Mouse (Mus musculus) adrenal gland, postnatal 4 days (tissue): ENCODE results near the gene Tbc1d13. TPM values are rescaled to one million over a fixed set of nuclear protein-coding genes. Genes with fewer than 3 reads are reported as not detected.
"Not testable (repeated sequence)": the region's sequence is repeated elsewhere in the genome, so short reads cannot be mapped to it uniquely, and the experiment has no call there.

ENCODE experiments used
- DNase-seq, 2 experiments: peaks; one replicate each; pipeline ENCODE4 v3.0.0; 2021 to 2022; ENCODE audit warnings: low spot score in 2 of 2, mixed read lengths in 2 of 2
- total RNA-seq, 2 experiments: library from RNA; stranded (reverse); gene quantifications; 2 replicates each; pipeline ENCODE4 v1.2.3; 2021

The Tbc1d13 gene
- total RNA-seq, 2 experiments from 2014 or later: 66.6 to 68.6 TPM

DNA sequence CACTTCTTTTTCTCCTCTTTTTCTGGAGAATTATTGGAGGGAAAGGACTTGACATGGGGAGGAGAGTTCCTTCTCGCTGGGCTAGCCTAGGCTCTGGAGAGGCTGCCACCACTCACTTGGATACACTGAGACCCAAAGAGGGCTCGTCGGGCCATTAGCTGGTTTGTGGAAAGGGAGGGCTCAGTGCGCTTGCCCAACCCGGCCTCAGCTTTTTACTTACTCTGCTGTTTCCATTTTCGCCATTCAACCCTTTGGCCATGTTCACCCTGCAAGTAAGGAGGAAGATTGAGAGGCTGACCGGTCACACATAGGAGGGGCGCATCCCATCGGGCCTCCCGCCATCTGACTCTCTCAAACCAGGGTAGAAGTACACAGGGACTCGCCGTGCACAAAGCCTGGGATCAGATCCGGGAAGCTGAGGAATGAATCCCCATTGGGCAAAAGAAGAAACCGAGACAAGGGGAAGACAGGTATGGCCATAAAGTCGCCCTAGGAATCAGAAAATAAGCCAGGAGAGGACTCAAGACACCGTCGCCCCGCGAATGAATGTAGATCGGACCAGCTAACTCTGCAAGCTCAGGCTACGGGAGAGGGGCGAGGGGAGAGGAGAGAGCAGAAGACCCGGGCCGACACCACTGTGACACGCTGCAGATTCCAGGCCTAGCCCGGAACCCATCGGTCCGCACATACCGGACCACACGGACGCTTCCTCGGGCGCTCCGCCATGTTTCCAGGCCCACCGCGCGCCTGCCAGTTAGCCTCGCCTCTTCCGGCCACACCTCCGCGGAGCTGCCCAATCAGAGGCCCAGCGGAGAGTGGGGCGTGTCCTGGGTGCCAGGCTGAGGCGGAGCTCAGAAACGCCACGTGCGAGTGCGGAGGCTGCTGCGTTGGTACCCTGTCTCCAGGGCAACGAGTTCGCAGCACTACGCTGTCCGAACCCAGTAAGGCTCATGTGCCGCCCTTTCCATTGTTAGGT lies 44.4 kb downstream of the Tbc1d13 start, which contains the start of gene Spout1:
Gene Spout1 (minus strand): TSS at position 760 of the 976 bp plus-strand sequence.
- peak; percentile 90 to 95 for DNase-seq

DNA sequence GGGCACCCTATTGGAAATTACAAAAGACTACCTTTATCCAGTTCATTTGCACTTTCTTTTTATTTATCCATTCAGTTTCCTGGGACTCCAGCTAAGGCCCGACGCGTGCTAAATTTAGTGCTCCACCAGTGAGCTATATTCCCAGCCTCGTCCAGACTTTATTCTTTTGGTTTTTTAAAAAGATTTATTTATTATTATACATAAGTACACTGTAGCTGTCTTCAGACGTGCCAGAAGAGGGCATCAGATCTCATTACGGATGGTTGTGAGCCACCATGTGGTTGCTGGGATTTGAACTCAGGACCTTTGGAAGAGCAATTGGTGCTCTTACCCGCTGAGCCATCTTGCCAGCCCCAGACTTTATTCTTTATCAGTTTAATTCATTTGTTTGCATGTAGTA lies 45.2 kb downstream of the Tbc1d13 start:
- not testable (repeated sequence) for DNase-seq

DNA sequence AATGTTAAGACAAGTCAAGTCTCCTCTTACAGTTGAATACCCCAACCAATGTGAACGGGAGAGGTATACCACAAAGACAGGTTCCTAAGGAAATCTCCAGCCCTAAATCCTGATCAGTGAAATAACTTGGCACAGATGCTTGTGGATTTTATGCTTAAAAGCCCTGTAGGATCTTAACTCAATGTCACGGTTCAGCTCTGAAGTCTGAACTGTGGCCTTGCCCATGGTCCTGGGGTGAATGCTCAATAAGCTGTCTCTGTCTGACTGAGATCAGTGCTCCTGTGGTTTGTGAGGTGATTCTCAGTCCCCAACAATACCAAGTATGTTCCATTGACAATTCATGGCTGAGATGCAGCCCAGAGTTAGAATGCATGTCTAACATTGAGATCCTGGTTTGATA lies 48.9 kb downstream of the Tbc1d13 start:
- no peak for DNase-seq

DNA sequence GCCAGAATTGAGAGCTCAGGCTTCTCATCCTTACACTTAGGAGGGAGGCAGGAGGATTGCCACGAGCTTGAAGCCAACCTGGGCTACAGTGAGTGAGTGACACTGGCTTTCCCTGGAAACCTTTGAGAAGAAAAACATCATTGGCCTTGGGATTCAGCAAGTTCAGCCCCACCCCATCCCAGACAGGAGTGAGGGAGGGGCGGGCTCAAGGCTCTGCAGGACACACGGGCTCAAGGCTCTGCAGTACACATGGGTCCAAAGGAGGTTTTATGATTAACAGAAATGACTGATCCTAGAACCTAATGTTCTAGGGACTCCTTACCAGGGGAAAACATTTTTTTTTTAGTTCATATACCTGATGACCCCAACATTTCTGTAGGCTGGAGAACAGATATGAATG lies 50.2 kb downstream of the Tbc1d13 start:
- no peak for DNase-seq

DNA sequence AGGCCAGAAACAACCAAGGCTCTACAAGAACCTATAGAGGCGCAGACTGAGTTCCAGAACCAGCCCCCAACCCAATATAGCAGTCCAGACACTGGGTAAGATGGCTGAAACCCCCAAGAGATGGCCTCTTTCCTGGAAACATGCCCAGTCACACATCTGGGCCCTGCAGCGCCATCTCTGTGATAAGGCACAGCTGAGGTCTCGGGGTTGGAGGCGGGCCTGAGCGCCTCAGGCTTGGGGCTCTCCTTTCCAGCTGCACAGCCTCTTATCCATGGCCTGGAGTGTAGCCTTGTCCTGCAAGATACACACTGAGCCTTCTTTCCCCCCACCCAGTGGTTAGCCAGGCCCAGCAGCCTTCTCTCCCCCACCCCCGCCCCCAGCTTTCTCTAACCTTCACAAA lies 51.7 kb downstream of the Tbc1d13 start:
- no peak for DNase-seq

DNA sequence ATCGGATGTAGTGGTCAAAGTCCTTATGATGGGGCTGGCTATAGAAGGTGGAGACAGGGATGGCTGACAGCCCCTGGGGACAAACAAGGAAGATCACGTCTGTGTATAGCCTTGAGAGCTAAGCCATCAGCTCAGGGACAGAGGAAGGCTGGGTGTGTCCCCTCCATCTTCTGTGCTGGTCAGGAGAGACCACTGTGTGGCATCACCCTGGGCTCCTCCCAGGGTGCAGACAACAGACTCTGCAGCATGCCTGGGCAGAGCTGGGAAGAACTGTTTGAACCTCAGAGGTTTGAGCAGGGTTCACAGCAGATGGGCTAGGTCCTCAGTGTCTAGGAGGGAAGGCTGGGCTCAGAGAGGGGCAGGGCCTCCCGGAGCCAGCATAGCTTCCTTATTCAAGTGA lies 52.1 kb downstream of the Tbc1d13 start:
- DNase-seq: no peak

DNA sequence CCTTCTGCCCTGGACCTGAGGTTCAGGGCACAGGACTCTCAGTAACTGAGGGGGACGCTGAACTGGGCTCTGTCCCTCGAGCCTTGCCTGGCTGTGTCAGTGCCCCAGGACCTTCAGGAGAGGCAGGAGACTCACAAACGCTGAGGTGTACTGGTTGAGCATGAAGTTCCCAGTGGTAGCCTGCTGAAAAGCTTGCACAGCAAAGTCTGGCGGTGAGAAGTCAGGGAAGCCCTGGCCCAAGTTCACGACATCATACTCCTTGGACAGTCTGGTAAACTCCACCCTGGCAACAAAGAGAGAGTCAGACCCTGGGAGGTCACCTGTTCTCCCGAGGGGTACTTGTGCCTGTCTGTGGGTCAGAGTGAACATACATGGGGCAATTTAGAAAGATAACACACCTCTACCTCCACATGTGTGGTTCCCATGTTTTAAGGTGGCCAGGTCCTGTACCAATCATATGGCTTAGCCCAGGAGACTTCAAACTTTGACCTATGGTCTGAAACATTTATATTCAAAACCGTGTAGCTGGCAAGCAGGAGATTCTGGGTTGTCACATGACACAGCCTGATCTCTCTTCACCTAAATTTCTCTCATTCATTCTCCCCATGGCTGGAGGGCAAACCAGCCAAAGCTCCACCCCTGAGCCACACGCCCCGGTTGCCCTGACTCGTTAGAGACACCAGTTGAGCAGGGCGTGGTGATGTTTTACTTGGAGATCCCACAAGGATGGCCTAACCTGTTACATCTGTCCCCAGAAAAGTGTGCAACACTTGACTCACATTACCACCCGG lies 58.4 kb downstream of the Tbc1d13 start:
- no peak for DNase-seq

DNA sequence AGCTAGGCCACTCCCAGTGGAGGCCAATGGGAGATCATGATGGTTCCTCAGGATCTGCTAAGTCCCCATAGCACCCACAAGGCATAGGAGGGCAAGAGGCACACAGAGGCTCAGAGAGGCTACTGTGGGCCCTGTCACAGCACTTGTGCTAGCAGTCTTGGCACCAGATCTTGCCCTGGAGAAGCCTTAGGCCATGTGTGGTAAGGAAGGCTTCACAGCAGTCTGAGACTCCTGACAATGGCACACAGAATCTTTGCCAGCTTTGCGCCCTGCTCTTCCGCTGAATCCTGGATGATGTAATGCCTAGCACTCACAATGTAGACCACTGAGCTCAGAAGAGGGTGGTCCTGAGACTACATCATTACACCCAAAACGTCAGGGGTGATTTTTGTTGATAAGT lies 61.1 kb downstream of the Tbc1d13 start:
- no peak for DNase-seq

DNA sequence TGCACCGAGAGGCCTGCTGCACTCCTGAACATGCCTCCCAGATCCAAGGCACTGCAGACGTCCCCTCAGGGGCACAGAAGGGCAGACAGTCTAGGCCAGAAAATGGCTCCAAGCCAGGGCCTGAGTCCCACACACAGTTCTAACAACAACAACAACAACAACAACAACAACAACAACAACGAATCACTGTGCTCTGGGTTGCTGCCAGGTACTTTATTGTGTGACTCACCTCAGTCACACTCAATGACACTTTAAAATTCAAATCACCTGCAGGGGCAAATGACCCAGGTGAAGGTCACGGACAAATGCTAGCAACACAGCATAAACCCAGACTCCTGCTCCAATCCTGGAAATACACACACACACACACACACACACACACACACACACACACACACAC lies 64.5 kb downstream of the Tbc1d13 start:
- DNase-seq: no peak

DNA sequence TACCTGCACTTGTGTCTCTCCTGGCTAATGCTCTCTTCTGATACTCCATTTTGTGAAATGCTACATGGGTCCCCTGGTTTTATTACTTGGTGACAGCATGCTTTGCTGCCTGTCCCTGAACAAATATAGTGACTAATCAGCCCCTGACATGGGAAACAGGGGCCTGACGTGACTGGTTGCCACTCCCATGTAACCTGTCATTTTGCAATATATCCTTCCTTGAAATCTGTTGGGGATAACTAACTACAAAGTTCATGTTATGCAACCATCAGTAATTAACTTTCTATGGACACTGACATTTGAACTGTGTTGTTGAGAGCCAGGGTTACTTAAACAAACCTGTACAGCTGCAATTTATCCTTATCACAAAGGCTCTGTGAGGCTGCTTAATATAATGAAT lies 66.4 kb downstream of the Tbc1d13 start:
- DNase-seq: no peak

DNA sequence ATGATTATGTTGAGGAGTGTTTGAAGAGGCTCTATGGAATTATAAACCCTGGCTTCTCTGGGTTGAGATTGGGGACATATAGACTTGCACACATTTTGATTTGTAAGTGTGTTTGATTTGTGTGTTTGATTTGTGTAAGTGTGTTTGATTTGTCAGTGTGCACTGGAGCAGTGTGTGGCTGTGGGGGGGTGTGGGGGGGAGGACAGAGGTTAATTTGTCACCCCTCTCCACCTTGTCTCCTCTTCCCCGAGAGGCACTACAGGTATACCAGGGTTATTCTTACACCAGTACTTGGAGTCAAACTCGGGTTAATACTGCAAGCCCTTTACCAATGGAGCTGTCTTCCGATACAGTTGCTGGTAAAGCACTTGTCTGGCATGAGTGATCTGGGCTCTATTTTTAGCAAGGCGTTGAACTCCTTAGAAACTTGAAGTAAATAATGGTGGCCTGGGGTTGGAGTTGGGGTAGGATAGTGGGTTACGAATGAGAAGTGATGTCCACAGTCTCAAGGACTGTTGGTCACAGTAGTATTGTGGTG lies 66.9 kb downstream of the Tbc1d13 start:
- DNase-seq: no peak

Other genes with a start within 250 kb of the Tbc1d13 start
- 10 to 100 TPM; 80.0 to 82.1 TPM for gene Odf2, start 244.5 kb upstream of the Tbc1d13 start, total RNA-seq
- gene Gle1, start 198.3 kb upstream of the Tbc1d13 start, total RNA-seq: 10 to 100 TPM; 41.4 to 44.6 TPM
- 100 to 1,000 TPM; 230 to 284 TPM for gene Sptan1, start 168.2 kb upstream of the Tbc1d13 start, total RNA-seq
- gene Wdr34, start 84.9 kb upstream of the Tbc1d13 start, total RNA-seq: 10 to 100 TPM; 35.9 to 39.2 TPM
- 100 to 1,000 TPM; 326 to 328 TPM for gene Set, start 76.4 kb upstream of the Tbc1d13 start, total RNA-seq
- 10 to 100 TPM; 11.4 to 12.4 TPM for gene Pkn3, start 56.1 kb upstream of the Tbc1d13 start, total RNA-seq
- 10 to 100 TPM; 17.5 to 18.5 TPM for gene Zdhhc12, start 40.1 kb upstream of the Tbc1d13 start, total RNA-seq
- 10 to 100 TPM; 55.4 to 56.2 TPM for gene Zer1, start 9.2 kb upstream of the Tbc1d13 start, total RNA-seq
- gene Endog, start 37.7 kb downstream of the Tbc1d13 start, total RNA-seq: 10 to 100 TPM; 27.3 to 33.4 TPM
- 10 to 100 TPM; 25.1 to 26.2 TPM for gene Spout1, start 44.7 kb downstream of the Tbc1d13 start, total RNA-seq
- gene Kyat1, start 72.1 kb downstream of the Tbc1d13 start, total RNA-seq: 10 to 100 TPM; 19.9 to 21.6 TPM
- 10 to 100 TPM; 46.2 to 47.3 TPM for gene Lrrc8a, start 104.0 kb downstream of the Tbc1d13 start, total RNA-seq
- 1 to 10 TPM; 1.3 TPM for gene Gm28035, start 106.8 kb downstream of the Tbc1d13 start, total RNA-seq
- 10 to 100 TPM; 15.4 to 16.6 TPM for gene Phyhd1, start 132.5 kb downstream of the Tbc1d13 start, total RNA-seq
- not detected for gene Gm28038, start 147.3 kb downstream of the Tbc1d13 start, total RNA-seq
- gene Dolk, start 152.6 kb downstream of the Tbc1d13 start, total RNA-seq: 10 to 100 TPM; 36.0 to 36.5 TPM
- gene Nup188, start 152.7 kb downstream of the Tbc1d13 start, total RNA-seq: 10 to 100 TPM; 46.9 TPM
- 100 to 1,000 TPM; 106 to 107 TPM for gene Sh3glb2, start 225.6 kb downstream of the Tbc1d13 start, total RNA-seq
- gene Miga2, start 230.5 kb downstream of the Tbc1d13 start, total RNA-seq: 10 to 100 TPM; 65.1 to 71.1 TPM